Comparison of ENCODE assay signal across 8 mouse cellular contexts in genomic region chr4:129671491-129672082, GRCm38 (mm10). TPM values are rescaled to one million over a fixed set of nuclear protein-coding genes. Genes with fewer than 3 reads are reported as not detected.
DNase-seq lines count a peak whose midpoint lies in the region; ATAC-seq and TF ChIP-seq lines count a peak whose summit lies in the region.

No protein-coding gene starts in this region.

- no peaks in the 10 kb centered on the region for H3K27me3 ChIP-seq in embryonic facial prominence, embryonic 11.5 days (ENCODE audit: control insufficient read depth, insufficient read depth, low read length)
- H3K27me3 ChIP-seq in heart, embryonic 13.5 days (replicated peaks) = no peaks in the 10 kb centered on the region
- H3K27me3 ChIP-seq in kidney, embryonic 15.5 days = no peaks in the 10 kb centered on the region
- H3K27me3 ChIP-seq in neural tube, embryonic 12.5 days (replicated peaks) = no peaks in the 10 kb centered on the region

- in situ Hi-C loops in ES-E14 (cut with MboI; ENCODE audit: low sequenced_read_pairs in 2 of 2, unreplicated experiment in 2 of 2) = no loop called here

- peaks cover 2% of the 10 kb centered on the region; the same call in 1 of the 2 replicates for H3K36me3 ChIP-seq in ES-E14 (ENCODE audit: control insufficient read depth, insufficient read depth, low read length, poor library complexity, severe bottlenecking)
- no peaks in the 10 kb centered on the region; the same call in 1 of the 2 replicates for H3K36me3 ChIP-seq in embryonic facial prominence, embryonic 11.5 days (replicated peaks; ENCODE audit: control insufficient read depth, insufficient read depth, low read depth, low read length)
- peaks cover 35% of the 10 kb centered on the region for H3K36me3 ChIP-seq in heart, embryonic 13.5 days
- H3K36me3 ChIP-seq in kidney, embryonic 15.5 days = peaks cover 32% of the 10 kb centered on the region
- H3K36me3 ChIP-seq in neural tube, embryonic 12.5 days = peaks cover 13% of the 10 kb centered on the region

- H3K27ac ChIP-seq in ES-E14 (ENCODE audit: insufficient read depth, low read depth, low read length, poor library complexity, severe bottlenecking) = no peak overlapping the region
- peak overlapping the region; percentile 84 for H3K27ac ChIP-seq in embryonic facial prominence, embryonic 11.5 days (replicated peaks; ENCODE audit: low read depth, low read length)
- H3K27ac ChIP-seq in heart, embryonic 13.5 days (replicated peaks) = peak overlapping the region; percentile 97
- H3K27ac ChIP-seq in kidney, embryonic 15.5 days = peak overlapping the region; percentile 97
- no peak overlapping the region for H3K27ac ChIP-seq in neural tube, embryonic 12.5 days

- 8% methylated on average over 12 of the region's 12 CpGs for WGBS in embryonic facial prominence, embryonic 11.5 days
- 6% methylated on average over 12 of the region's 12 CpGs for WGBS in heart, embryonic 13.5 days
- 7% methylated on average over 12 of the region's 12 CpGs for WGBS in kidney, embryonic 15.5 days
- WGBS in neural tube, embryonic 12.5 days = 9% methylated on average over 12 of the region's 12 CpGs

- 0 out of 4 replicates have a peak, but pooled peaks cover 0 to 1% of the 10 kb centered on the region in 2 experiments for H3K4me1 ChIP-seq in ES-E14 (ENCODE audit: control insufficient read depth in 2 of 2, insufficient read depth in 2 of 2, low read length in 2 of 2, poor library complexity in 1 of 2)
- H3K4me1 ChIP-seq in embryonic facial prominence, embryonic 11.5 days (ENCODE audit: control insufficient read depth, insufficient read depth, low read length) = no peaks in the 10 kb centered on the region
- peaks cover 20% of the 10 kb centered on the region for H3K4me1 ChIP-seq in heart, embryonic 13.5 days
- peaks cover 17% of the 10 kb centered on the region for H3K4me1 ChIP-seq in kidney, embryonic 15.5 days
- H3K4me1 ChIP-seq in neural tube, embryonic 12.5 days = peaks cover 8% of the 10 kb centered on the region

- H3K9me3 ChIP-seq in ES-E14 (ENCODE audit: control insufficient read depth, insufficient read depth, low read depth, low read length) = no peaks in the 10 kb centered on the region
- no peaks in the 10 kb centered on the region for H3K9me3 ChIP-seq in embryonic facial prominence, embryonic 11.5 days (replicated peaks; ENCODE audit: control insufficient read depth, low read length)
- no peaks in the 10 kb centered on the region for H3K9me3 ChIP-seq in heart, embryonic 13.5 days
- H3K9me3 ChIP-seq in kidney, embryonic 15.5 days (replicated peaks) = no peaks in the 10 kb centered on the region
- H3K9me3 ChIP-seq in neural tube, embryonic 12.5 days = no peaks in the 10 kb centered on the region

- peak; percentile 51 for DNase-seq in ES-E14 (ENCODE audit: low read depth, low spot score)
- DNase-seq in adrenal gland, adult 8-10 months = peak; percentile 40
- DNase-seq in embryonic facial prominence, embryonic 11.5 days (ENCODE audit: low spot score) = peak; percentile 84
- peak; percentile 25 to 58 for DNase-seq in lung, adult 18-20 months
- DNase-seq in yolk sac, embryonic 10.5 days (ENCODE audit: low spot score) = peak; percentile 47

- ATAC-seq in embryonic facial prominence, embryonic 11.5 days (replicated peaks; ENCODE audit: insufficient number of reproducible peaks, low FRiP score, low TSS enrichment, low read depth) = no peak
- no peak for ATAC-seq in heart, embryonic 13.5 days (ENCODE audit: extremely low read depth, insufficient number of reproducible peaks, low FRiP score, low TSS enrichment)
- 0 out of 2 replicates have a peak, but pooled peaks have one; percentile 52 for ATAC-seq in kidney, embryonic 15.5 days (replicated peaks; ENCODE audit: low FRiP score)
- ATAC-seq in neural tube, embryonic 12.5 days (ENCODE audit: low FRiP score, low read depth) = no peak; the same call in 1 of the 2 replicates

- H3K9ac ChIP-seq in ES-E14 (ENCODE audit: insufficient read depth, low read depth, low read length, poor library complexity, severe bottlenecking) = peak overlapping the region; percentile 95
- peak overlapping the region; percentile 94 for H3K9ac ChIP-seq in embryonic facial prominence, embryonic 11.5 days (replicated peaks; ENCODE audit: low read length)
- H3K9ac ChIP-seq in heart, embryonic 13.5 days = peak overlapping the region; percentile 97
- H3K9ac ChIP-seq in kidney, embryonic 15.5 days = peak overlapping the region; percentile 96
- peak overlapping the region; percentile 93 for H3K9ac ChIP-seq in neural tube, embryonic 12.5 days

- peak overlapping the region; percentile 84 to 99 for H3K4me3 ChIP-seq in ES-E14 (ENCODE audit: insufficient read depth in 1 of 2, low read depth in 1 of 2, low read length in 2 of 2, poor library complexity in 1 of 2, severe bottlenecking in 1 of 2)
- peak overlapping the region; percentile 92 for H3K4me3 ChIP-seq in embryonic facial prominence, embryonic 11.5 days (ENCODE audit: low read depth, low read length)
- peak overlapping the region; percentile 93 for H3K4me3 ChIP-seq in heart, embryonic 13.5 days
- peak overlapping the region; percentile 85 for H3K4me3 ChIP-seq in kidney, embryonic 15.5 days (replicated peaks)
- H3K4me3 ChIP-seq in neural tube, embryonic 12.5 days = peak overlapping the region; percentile 99

- H3K4me2 ChIP-seq in embryonic facial prominence, embryonic 11.5 days (ENCODE audit: low read depth, low read length) = peak overlapping the region; percentile 83
- H3K4me2 ChIP-seq in heart, embryonic 13.5 days = peak overlapping the region; percentile 90
- peak overlapping the region; percentile 80 for H3K4me2 ChIP-seq in kidney, embryonic 15.5 days
- H3K4me2 ChIP-seq in neural tube, embryonic 12.5 days (replicated peaks) = peak overlapping the region; percentile 88

TF ChIP-seq in ES-E14, 5 proteins besides CTCF, POLR2A, EP300 and RAD21:
- TF ChIP-seq HCFC1 (IDR thresholded peaks at IDR 0.05; ENCODE audit: borderline replicate concordance, insufficient read depth, low read length) = no peak
- no peak for TF ChIP-seq CHD2 (IDR thresholded peaks at IDR 0.05; ENCODE audit: low read depth, low read length)
- no peak for TF ChIP-seq ZNF384 (IDR thresholded peaks at IDR 0.05; ENCODE audit: low read depth, low read length)
- TF ChIP-seq ZC3H11A (IDR thresholded peaks at IDR 0.05; ENCODE audit: borderline replicate concordance, low read depth, low read length) = no peak; the same call in 1 of the 2 replicates
- TF ChIP-seq MAFK (IDR thresholded peaks at IDR 0.05; ENCODE audit: insufficient read depth, low read depth, low read length) = no peak

RNA-seq across cellular contexts. Expression of gene Kpna6, which starts 1.0 kb away (rescaled TPM):
- total RNA-seq in ES-E14 (2012; rRNA removed) = 29.4 and 39.4 TPM in 2 replicates
- total RNA-seq in adrenal gland, adult 8-10 months (2022) = 100 to 1,000 TPM in 2 of 4 experiments, 10 to 100 TPM in 2; 79.9 to 108 (median 103) TPM
- 12.5 and 13.3 TPM in 2 replicates for polyA plus RNA-seq in embryonic facial prominence, embryonic 11.5 days (2014; fragmentation: Nextera tagmentation; extraction: Ambion mirVana)
- 13.3 TPM in 2 replicates for polyA plus RNA-seq in heart, embryonic 13.5 days (2015; fragmentation: Nextera tagmentation; extraction: Ambion mirVana)
- polyA plus RNA-seq in kidney, embryonic 15.5 days (2015; fragmentation: Nextera tagmentation; extraction: Ambion mirVana) = 18.6 and 18.7 TPM in 2 replicates
- 16.3 and 16.6 TPM in 2 replicates for polyA plus RNA-seq in neural tube, embryonic 12.5 days (2016; fragmentation: Nextera tagmentation; extraction: Ambion mirVana)

RNA-seq across cellular contexts. Expression of gene Tmem39b, which starts 25.1 kb away (rescaled TPM):
- total RNA-seq in ES-E14 (2012; rRNA removed) = 15.8 and 16.9 TPM in 2 replicates
- 10 to 100 TPM; 10.5 to 13.9 (median 11.1) TPM for total RNA-seq in adrenal gland, adult 8-10 months (2022)
- 29.1 and 38.6 TPM in 2 replicates for polyA plus RNA-seq in embryonic facial prominence, embryonic 11.5 days (2014; fragmentation: Nextera tagmentation; extraction: Ambion mirVana)
- polyA plus RNA-seq in heart, embryonic 13.5 days (2015; fragmentation: Nextera tagmentation; extraction: Ambion mirVana) = 6.7 and 6.9 TPM in 2 replicates
- polyA plus RNA-seq in kidney, embryonic 15.5 days (2015; fragmentation: Nextera tagmentation; extraction: Ambion mirVana) = 20.2 and 21.6 TPM in 2 replicates
- polyA plus RNA-seq in neural tube, embryonic 12.5 days (2016; fragmentation: Nextera tagmentation; extraction: Ambion mirVana) = 16.0 and 16.8 TPM in 2 replicates

RNA-seq across cellular contexts. Expression of gene Txlna, which starts 30.7 kb away (rescaled TPM):
- 61.5 and 72.9 TPM in 2 replicates for total RNA-seq in ES-E14 (2012; rRNA removed)
- total RNA-seq in adrenal gland, adult 8-10 months (2022) = 10 to 100 TPM; 65.9 to 84.3 (median 74.4) TPM
- polyA plus RNA-seq in embryonic facial prominence, embryonic 11.5 days (2014; fragmentation: Nextera tagmentation; extraction: Ambion mirVana) = 100 and 101 TPM in 2 replicates
- 47.5 and 49.4 TPM in 2 replicates for polyA plus RNA-seq in heart, embryonic 13.5 days (2015; fragmentation: Nextera tagmentation; extraction: Ambion mirVana)
- polyA plus RNA-seq in kidney, embryonic 15.5 days (2015; fragmentation: Nextera tagmentation; extraction: Ambion mirVana) = 82.1 and 84.4 TPM in 2 replicates
- polyA plus RNA-seq in neural tube, embryonic 12.5 days (2016; fragmentation: Nextera tagmentation; extraction: Ambion mirVana) = 77.6 and 83.5 TPM in 2 replicates

RNA-seq across cellular contexts. Expression of gene Ccdc28b, which starts 47.8 kb away (rescaled TPM):
- total RNA-seq in ES-E14 (2012; rRNA removed) = 9.1 and 11.1 TPM in 2 replicates
- total RNA-seq in adrenal gland, adult 8-10 months (2022) = 10 to 100 TPM; 32.1 to 49.2 (median 43.5) TPM
- polyA plus RNA-seq in embryonic facial prominence, embryonic 11.5 days (2014; fragmentation: Nextera tagmentation; extraction: Ambion mirVana) = 55.8 and 58.8 TPM in 2 replicates
- polyA plus RNA-seq in heart, embryonic 13.5 days (2015; fragmentation: Nextera tagmentation; extraction: Ambion mirVana) = 41.1 and 46.1 TPM in 2 replicates
- 52.4 and 65.7 TPM in 2 replicates for polyA plus RNA-seq in kidney, embryonic 15.5 days (2015; fragmentation: Nextera tagmentation; extraction: Ambion mirVana)
- polyA plus RNA-seq in neural tube, embryonic 12.5 days (2016; fragmentation: Nextera tagmentation; extraction: Ambion mirVana) = 103 and 107 TPM in 2 replicates

RNA-seq across cellular contexts. Expression of gene Iqcc, which starts 52.7 kb away (rescaled TPM):
- 7.9 and 8.7 TPM in 2 replicates for total RNA-seq in ES-E14 (2012; rRNA removed)
- 10 to 100 TPM; 35.1 to 47.4 (median 43.0) TPM for total RNA-seq in adrenal gland, adult 8-10 months (2022)
- 22.8 and 23.5 TPM in 2 replicates for polyA plus RNA-seq in embryonic facial prominence, embryonic 11.5 days (2014; fragmentation: Nextera tagmentation; extraction: Ambion mirVana)
- 20.4 and 23.6 TPM in 2 replicates for polyA plus RNA-seq in heart, embryonic 13.5 days (2015; fragmentation: Nextera tagmentation; extraction: Ambion mirVana)
- polyA plus RNA-seq in kidney, embryonic 15.5 days (2015; fragmentation: Nextera tagmentation; extraction: Ambion mirVana) = 29.4 TPM in 2 replicates
- polyA plus RNA-seq in neural tube, embryonic 12.5 days (2016; fragmentation: Nextera tagmentation; extraction: Ambion mirVana) = 32.5 and 32.6 TPM in 2 replicates

Comparison
In these comparisons a context has a peak if more than half of its experiments do, and no peak if none do; other contexts are left out.
1. H3K27ac ChIP-seq: peak in embryonic facial prominence, embryonic 11.5 days (single experiment), heart, embryonic 13.5 days (single experiment) and kidney, embryonic 15.5 days (single experiment); none in ES-E14 (single experiment) and neural tube, embryonic 12.5 days (single experiment).
2. Peak in every context shown above with its lines, with median percentiles within 50 percentile points of each other: DNase-seq, H3K4me3 ChIP-seq, H3K9ac ChIP-seq and H3K4me2 ChIP-seq.